Mouse (Mus musculus) layer of hippocampus, postnatal 36 days (tissue): ENCODE results near the gene Lrrc74a. TPM values are rescaled to one million over a fixed set of nuclear protein-coding genes. Genes with fewer than 3 reads are reported as not detected.
A peak's percentile ranks its signal among the peaks of the same experiment; 100 is the strongest.

ENCODE experiments used
- DNase-seq, 2 experiments: peaks; one replicate each; pipeline ENCODE4 v3.0.0; 2022
- total RNA-seq, 2 experiments: library from RNA; stranded (reverse); gene quantifications; 2 replicates each; pipeline ENCODE4 v1.2.3; 2021

Gene Lrrc74a
- total RNA-seq, 2 experiments from 2014 or later, result not detected

DNA sequence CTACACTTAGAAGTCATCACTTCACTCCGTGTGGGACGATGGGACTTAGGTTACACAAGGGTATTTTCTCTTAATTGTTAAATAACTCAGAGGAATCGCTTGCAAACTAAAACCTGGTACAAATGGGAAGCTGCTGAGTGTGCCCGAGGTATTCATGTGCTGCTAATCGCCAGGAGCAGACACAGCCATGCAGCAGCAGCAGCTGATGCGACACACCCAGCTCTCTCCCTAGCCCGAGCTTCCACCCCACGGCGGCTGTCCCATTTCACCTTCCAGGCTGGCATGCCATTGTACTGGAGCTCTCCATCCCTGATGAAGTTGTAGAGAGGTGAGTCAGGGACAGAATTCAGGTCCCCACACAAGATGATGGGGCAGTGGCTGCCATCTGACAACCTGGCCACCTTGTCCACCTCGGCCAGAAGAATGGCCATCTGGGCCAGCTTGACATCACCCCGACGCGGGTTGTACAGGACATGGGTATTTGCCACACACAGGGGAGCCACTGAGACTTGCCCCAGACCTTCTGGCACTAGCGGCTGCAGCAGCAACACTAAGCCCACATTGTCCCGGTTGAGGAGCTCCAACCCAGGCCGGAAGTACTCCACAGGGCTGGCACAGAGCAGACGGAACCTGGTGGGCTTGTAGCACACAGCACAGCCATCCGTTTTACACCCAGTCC lies 14.1 kb upstream of the Lrrc74a start:
- no peak for DNase-seq

DNA sequence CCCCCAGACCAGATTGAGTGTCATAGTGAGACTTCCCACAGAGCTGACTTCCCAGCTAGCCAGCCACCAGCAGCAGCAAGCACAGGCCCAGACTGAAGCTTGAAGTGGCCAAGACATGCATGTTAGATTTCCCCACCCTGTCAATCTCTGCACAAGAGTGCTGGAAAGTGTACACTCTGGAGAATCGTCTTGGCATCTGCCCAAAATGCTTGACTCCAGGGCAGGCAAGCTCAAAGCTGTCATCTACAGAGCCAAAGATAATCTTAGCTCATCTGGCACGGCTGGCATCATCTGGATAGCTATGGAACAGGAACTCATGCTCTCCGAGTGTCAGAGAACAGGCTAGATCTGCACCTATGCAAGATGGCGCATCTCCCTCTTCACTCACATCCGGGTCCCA lies 12.7 kb upstream of the Lrrc74a start:
- DNase-seq, result no peak

DNA sequence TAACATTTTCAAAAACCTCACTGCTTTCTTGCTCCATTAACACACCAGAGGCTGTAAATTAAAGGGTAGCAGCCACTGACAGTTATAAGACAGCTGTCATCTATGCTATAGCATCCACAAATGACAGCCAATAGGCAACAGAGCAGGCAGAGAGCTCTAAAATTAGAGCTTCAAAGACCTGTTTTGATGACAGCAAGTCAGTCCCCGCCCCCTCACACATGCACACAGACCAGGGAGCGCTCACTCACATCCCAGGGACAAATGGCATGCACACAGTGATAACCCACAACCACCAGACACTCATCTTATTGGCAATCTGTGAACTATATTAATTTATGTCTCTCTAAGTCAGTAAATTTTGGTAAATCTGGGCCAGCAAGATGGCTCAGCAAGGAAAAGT lies 9.9 kb upstream of the Lrrc74a start:
- DNase-seq, result no peak

DNA sequence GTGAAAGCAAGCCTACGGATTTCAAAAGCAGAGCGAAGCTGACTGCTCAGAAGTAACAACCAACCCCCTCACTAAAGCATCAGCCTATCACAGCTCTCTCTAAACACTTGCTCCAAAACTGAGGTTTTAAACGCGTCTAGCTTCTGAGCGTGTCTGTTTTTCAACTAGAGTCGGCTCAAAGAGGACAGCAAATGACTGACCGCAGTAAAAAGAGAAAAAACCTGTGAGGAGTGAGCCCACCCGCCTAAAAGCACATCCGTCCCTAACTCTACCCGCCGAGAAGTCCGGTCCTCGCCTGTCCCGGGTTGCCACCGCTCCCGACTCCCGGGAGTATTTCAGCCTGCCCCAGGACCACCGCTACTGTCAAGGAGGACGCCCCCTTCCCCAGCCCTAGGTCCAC lies 8.5 kb upstream of the Lrrc74a start:
- peak; percentile 29 to 46 for DNase-seq

- DNase-seq, result peak; percentile 92 to 93
These were observed 8.0 kb upstream of the Lrrc74a start, which contains the start of gene Angel1 for GRCm38 (mm10) chr12:86726120-86726640. Gene Angel1 (minus strand): TSS chr12:86726460.

- DNase-seq, result no peak
These were observed 26.9 kb downstream of the Lrrc74a start for GRCm38 (mm10) chr12:86761036-86761435.

GRCm38 (mm10) chr12:86764060-86764459 lies 29.9 kb downstream of the Lrrc74a start:
- DNase-seq, result no peak

GRCm38 (mm10) chr12:86766467-86766866 lies 32.3 kb downstream of the Lrrc74a start:
- DNase-seq, result no peak

DNA sequence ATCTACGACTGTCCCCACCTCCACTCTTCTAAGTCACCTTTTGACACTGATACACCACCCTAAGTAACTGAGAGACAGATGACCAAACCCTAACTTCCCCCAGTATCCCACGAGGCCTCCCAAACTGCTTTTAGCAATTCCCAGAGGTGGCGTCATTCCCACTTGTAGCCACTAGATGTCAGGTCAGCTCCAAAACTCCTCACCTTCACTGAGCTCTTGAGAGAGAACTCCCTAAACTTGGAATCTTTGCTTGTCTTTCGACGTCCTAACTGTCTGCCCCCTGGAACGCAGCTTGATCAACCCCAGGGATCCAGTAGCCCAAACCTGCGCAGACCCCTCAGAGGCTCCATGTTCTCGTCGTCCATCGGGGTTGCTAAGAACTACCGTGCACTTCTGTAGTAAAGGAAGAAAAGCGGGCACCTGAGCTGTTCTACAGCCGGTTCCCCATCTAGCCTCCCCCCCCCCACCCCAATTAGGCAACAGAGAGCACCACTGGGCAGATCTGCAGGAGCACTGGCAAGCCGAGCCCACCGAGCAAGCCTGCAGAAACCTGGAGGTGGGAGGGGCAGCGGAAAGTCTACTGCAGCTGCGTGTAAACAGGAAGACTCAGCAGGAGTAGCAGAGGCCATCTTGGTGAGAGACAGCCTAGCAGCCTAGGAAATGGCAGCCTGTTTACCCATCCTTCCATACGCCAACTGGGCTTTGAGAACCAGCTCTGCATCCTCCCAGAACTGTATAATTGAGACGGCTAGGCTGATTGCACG lies 33.9 kb downstream of the Lrrc74a start:
- DNase-seq, result peak; percentile 42 to 54

GRCm38 (mm10) chr12:86768986-86769580 lies 34.9 kb downstream of the Lrrc74a start:
- peak; percentile 86 to 89 for DNase-seq

- DNase-seq, result no peak
These were observed 35.6 kb downstream of the Lrrc74a start for GRCm38 (mm10) chr12:86769819-86770218.

DNA sequence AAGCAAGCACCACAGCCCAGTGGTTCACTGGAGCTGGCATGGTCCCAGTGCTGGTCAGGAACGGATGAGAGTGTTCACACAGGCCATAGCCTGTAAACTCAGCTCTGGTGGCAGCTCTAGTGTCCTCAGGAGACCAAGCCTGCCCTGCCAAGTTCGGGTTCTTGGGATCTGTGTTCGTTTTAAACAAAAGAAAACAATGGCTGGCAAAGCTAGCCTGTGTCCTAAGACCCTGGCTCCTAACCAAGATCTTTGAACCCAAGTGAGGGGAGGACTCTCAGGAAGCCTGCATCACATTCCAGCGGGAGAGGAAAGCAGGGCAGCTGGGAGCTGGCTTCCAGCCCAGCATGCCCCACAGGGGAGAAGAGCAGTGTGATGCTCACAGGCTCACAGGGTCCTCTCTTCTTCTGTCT lies 36.1 kb downstream of the Lrrc74a start:
- peak; percentile 20 to 28 for DNase-seq

GRCm38 (mm10) chr12:86770927-86771326 lies 36.8 kb downstream of the Lrrc74a start:
- DNase-seq, result no peak

- DNase-seq, result peak; percentile 85 to 87
These were observed 37.8 kb downstream of the Lrrc74a start for GRCm38 (mm10) chr12:86771823-86772427.

GRCm38 (mm10) chr12:86772551-86772950 lies 38.4 kb downstream of the Lrrc74a start:
- no peak for DNase-seq

DNA sequence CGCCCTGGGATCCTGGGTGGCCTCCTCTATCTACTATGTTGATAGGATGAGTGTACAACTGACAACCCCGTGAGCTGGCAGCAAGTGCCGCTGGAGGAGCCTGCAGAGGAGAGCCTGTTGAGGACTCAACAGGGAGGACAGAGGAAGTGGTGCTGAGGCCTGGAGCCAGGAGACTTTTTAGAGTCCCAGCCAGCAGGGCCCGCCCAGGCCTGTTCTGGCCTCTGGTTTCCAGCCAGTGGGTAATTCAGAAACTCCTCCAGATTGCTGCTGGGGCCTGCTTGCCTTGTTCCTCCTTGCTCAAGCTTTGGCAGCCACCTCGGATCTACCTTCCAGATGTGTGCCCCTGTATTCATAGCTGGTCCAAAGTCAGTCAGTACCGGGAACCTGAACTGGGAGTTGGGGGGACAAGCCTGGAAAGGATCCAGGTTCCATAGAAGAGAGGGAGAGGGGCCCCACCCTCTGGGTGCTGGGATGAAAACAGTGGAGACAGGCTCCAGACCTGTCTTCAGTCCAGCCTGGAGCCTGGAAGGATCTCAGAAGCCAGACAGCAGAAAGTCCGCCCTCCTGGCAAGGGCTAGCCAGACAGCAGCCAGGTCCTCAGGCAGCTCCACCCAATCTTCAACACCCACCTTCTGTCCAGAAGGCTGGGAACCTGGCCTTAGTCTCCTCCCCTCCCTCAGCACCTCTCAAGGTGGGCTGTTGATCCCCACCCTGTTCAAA lies 41.6 kb downstream of the Lrrc74a start:
- peak in 1 of 2 experiments; percentile 21 for DNase-seq

DNA sequence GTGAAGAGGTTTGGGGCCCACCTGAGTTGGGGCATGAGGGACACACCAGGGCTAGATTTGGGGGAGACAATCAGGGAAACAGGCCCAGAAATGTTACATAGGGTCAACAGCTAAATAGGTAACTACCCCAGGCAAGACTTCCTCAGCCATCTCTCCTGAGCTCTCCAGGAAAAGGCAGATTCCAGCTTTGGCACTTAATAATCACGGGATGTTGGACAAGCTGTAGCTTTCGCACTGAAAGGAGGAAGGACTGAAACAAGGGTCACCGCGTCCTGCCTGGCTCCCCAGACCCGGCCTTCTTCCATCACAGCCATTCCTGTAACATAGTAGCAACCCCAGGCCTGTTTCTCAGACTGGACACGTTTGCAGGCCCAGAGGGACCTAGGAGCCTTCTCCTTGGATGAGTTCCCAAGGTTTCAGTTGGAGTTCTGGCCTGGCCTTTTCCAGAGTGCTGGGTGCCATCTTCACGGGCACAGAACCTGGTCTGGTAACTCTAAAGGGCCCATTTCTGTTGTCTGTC lies 42.2 kb downstream of the Lrrc74a start:
- no peak for DNase-seq

- DNase-seq, result no peak
These were observed 44.4 kb downstream of the Lrrc74a start for GRCm38 (mm10) chr12:86778531-86778930.

- no peak for DNase-seq
These were observed 45.2 kb downstream of the Lrrc74a start for GRCm38 (mm10) chr12:86779206-86779989.

GRCm38 (mm10) chr12:86781654-86782202 lies 47.6 kb downstream of the Lrrc74a start:
- DNase-seq, result peak in 1 of 2 experiments; percentile 29
